Mouse (Mus musculus) cortical plate, adult 2 months (tissue): ENCODE measurements at regions not wholly inside any gene's neighbourhood (a gene's known extent, or its start where the extent isn't known, plus 50 kb on each side); places are given as distances from the start of the nearest gene placed in this dataset.
A peak's percentile ranks its signal among the peaks of the same experiment; 100 is the strongest.

Experiments
- CTCF ChIP-seq: fragments of 200-500 bp; IDR thresholded peaks from 2 replicates; pipeline ENCODE4 v1.5.1; 2011; ENCODE audit warnings: mild to moderate bottlenecking, control low read depth, low read length; ENCODE audit not compliant: insufficient read depth; ENCODE audit errors: extremely low read depth
- POLR2A ChIP-seq: fragments of 200-500 bp; IDR thresholded peaks from 2 replicates; pipeline ENCODE4 v1.6.1; 2011; ENCODE audit warnings: mild to moderate bottlenecking, low read length, control low read depth; ENCODE audit not compliant: insufficient read depth; ENCODE audit errors: extremely low read depth

DNA sequence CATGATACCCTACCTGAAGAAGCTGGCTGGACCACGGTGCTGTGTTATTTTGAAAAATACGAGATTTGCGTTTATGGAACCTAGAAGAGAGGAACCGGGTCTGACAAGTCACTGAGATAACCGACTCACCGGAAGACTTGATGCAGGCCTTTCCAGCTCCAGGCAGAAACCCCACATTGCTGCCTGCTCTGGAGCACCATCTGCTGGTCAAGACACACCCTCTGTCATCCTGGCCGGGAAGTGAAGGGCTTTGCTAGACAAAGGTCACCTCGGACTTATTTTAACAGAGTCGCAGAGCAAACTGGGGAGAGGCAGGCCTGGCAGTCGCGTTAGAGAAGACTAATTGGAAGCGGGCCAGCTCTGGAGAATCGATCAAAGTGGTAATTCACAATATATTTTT lies 497.4 kb upstream of the Pkn2 start:
- TF ChIP-seq CTCF (peak; percentile 79), POLR2A (no peak)
